Mouse (Mus musculus) thymus, postnatal 10 days (tissue): Measurements from ENCODE around the gene Ccdc73.

Source experiments
- DNase-seq, 2 experiments: peaks; one replicate each; pipeline ENCODE4 v3.0.0; 2021; ENCODE audit warnings: low spot score in 2 of 2

Gene Ccdc73

GRCm38 (mm10) chr2:105026950-105027695, 159.5 kb downstream of the Ccdc73 start:
- DNase-seq, result no peak

GRCm38 (mm10) chr2:105028806-105029205, 161.2 kb downstream of the Ccdc73 start:
- DNase-seq, result no peak

GRCm38 (mm10) chr2:105030505-105030904, 162.9 kb downstream of the Ccdc73 start:
- DNase-seq, result no peak

GRCm38 (mm10) chr2:105034084-105034483, 166.5 kb downstream of the Ccdc73 start:
- no peak for DNase-seq

GRCm38 (mm10) chr2:105035985-105036384, 168.4 kb downstream of the Ccdc73 start:
- DNase-seq, result no peak

GRCm38 (mm10) chr2:105036401-105037070, 168.9 kb downstream of the Ccdc73 start:
- DNase-seq, result no peak

GRCm38 (mm10) chr2:105037956-105038569, 170.5 kb downstream of the Ccdc73 start:
- DNase-seq, result peak; percentile 31 to 39

- DNase-seq, result no peak
Measured at GRCm38 (mm10) chr2:105038879-105039278, 171.3 kb downstream of the Ccdc73 start.

GRCm38 (mm10) chr2:105040859-105041258, 173.3 kb downstream of the Ccdc73 start:
- no peak for DNase-seq

GRCm38 (mm10) chr2:105043152-105043551, 175.5 kb downstream of the Ccdc73 start:
- DNase-seq, result no peak

GRCm38 (mm10) chr2:105048301-105048700, 180.7 kb downstream of the Ccdc73 start:
- no peak for DNase-seq

- no peak for DNase-seq
Measured at GRCm38 (mm10) chr2:105055529-105055928, 187.9 kb downstream of the Ccdc73 start.

- no peak for DNase-seq
Measured at GRCm38 (mm10) chr2:105058577-105059116, 191.0 kb downstream of the Ccdc73 start.

GRCm38 (mm10) chr2:105062741-105063372, 195.3 kb downstream of the Ccdc73 start:
- DNase-seq, result no peak
